Mouse (Mus musculus): ENCODE results near the gene Mdga1.
"Not testable (repeated sequence)": the region's sequence is repeated elsewhere in the genome, so short reads cannot be mapped to it uniquely, and the experiment has no call there.

Gene Mdga1

DNA sequence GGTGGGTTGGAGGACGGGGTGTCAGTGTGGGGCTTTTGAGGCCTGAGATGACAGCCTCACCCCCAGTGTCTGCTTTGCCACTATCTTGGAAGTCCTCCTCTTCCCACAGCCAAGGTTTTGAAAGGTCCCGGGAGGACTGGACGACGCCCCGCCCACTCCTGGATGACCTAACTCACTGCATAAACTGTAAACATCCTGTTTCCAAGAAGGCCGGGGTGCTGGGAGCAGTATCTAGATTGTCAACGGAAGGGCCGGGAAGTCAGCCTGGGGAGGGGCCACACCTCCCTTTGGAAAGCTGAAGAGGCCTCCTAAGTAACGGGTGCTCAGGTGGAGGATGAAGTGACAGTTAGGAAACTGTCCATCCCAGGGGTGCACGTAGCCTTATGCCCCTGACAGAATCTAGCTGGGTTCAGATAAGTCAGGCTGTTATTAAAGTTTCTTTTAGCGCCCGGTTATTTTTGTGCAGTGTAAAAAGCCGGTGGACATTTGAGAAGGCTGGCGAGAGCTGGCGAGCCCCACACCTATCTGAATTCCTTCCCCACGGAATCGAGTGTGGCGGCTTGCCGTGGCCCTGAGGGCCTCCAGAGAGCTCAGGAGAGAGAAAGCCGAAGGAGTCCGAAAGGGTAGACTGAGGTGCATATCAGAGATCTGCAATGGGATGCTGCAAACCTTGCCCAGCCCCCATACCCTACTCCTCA lies 170.3 kb downstream of the Mdga1 start:
- no peak for DNase-seq (ENCODE audit: low spot score in 2 of 2)

DNA sequence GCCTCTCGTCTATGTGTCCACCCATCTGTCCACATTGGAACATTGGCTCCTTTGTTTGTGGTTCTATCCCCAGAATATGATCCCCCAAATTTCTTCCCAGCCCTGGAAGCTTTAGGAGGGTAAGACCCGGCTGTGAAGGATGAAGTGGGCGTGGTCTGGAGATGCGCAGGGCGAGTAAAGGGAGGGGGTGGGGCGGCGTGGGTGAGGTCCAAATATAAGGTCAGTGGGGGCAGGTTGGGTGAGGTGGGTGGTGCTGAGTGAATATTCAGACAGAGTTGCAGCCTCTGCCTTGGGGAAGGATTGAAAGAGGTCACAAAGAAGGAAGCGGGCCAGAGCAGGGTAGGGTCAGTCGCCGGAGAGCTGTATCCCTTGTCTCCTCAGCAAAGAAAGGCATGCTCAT lies 171.7 kb downstream of the Mdga1 start:
- no peak for DNase-seq (ENCODE audit: low spot score in 2 of 2)

DNA sequence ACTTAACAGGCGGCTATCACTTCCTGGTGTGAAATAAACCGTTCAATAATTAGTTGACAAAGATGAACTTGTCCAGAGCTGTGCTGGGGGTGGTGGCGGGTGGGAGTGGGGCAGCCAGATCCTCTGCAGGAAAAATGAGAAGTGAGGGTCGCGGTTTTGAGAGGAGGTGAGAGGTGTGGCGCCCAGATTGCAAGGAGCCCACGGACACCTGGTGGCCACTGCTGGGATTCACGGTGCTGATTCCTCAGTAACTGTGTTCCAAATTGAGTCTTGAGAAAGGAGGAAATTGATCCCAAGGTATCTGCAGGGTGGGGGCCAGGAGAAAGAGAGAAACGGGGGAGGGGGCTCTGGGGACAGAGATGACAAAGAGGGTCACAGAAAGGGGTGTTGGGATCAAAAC lies 173.1 kb downstream of the Mdga1 start:
- no peak for DNase-seq (ENCODE audit: low spot score in 2 of 2)

DNA sequence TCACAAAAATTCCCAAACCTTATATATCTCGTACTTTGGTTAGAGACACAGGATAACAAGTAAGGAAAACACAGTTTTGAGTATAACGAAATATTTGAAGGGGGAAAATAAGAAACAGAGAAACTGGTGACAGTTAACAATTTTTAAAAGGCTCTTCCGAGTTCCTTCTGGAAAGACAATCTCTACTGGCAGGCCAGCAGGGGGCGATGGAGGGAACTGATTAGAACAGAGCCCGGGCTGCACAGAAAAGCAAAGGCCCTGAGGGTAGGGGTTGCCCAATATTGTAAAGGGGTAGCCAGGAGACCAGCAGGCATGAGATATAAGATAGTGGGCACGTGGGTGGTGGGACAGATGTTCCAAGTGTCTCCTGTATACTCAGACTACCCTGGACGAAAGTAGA lies 173.8 kb downstream of the Mdga1 start:
- peak in 1 of 2 experiments; percentile 42 for DNase-seq (ENCODE audit: low spot score in 2 of 2)

DNA sequence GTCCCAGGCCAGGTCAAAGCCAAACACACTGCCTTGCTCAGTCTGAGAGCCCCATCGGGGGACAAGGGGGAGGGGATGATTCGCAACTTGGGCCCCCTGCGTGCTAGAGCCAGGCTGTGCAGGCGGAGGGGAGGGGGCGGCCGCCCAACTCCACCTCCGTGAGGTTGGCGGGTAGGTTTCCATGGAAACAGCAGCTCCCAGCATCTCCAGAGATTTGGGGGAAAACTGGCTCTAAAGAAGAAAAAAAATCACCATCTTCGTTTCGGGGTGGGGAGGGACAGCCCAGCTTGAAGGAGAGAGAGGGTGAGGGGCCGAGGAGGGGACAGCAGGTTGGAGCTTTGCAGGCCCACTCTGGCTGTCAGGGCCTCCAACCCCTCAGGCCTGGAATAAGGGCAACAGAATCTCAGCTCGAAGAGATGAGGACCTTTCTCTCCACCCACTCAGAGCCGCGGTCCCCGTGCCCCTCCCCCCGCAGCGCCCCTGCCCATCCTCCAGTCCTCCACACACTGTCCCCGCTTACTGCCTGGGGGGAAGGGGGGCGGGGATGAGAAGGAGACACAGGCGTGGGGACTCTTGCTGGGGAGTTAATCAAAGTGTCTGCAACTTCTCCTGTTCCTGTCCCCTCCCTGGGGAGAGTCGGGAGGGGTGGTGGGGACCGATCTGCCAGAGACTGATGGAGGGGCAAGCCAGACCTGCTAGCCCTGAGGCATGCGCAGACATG lies 174.7 kb downstream of the Mdga1 start:
- no peak for DNase-seq (ENCODE audit: low spot score in 2 of 2)

DNA sequence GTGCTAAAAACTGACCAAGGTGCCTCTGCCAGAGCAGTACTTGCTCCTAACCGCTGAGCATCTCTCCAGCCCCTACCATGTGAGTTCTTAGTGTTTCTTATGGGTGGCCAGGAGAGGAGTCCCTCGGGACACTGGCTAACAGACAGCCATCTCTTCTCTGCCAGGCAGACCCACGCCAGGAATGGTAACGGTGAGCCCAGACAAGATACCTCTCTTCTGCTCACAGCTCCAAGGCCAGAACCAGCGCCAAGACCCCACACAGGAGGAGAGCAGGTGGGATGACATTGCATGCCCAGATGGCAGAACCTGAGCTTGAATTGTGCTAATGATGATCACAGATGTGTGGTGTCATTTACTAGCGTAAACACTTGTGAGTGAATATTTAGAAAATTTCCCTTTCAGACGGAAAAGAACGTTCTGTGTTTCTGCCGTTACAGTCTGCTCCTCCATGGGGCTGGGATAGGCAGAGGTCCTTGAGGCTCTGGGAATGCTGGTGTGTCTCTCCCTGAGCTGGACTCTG lies 178.3 kb downstream of the Mdga1 start:
- no peak for DNase-seq (ENCODE audit: low spot score in 2 of 2)

DNA sequence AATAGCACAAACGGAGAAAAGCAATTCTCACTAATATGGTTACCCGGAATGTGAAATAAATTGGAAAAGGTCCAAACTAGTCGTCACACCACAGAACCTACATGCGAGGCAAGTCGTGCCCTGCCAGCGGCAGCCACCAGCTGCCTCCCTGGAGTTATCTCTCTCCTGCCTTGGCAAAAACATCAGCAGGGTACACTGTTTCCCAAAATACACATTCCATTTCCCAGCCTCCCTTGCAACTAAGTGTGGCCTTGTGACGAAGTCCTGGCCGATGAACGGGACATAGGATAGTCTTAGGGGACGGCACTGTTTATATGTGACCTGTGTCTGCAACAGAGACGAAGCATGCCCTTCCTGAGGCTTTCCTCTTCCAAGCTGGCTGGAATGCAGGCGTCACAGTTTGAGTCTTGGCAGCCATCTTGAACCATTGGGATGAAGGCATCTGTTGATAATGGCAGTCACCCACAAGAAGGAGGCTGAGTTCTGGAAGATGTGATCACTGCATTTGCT lies 179.6 kb downstream of the Mdga1 start:
- DNase-seq (ENCODE audit: low spot score in 2 of 2) = no peak

DNA sequence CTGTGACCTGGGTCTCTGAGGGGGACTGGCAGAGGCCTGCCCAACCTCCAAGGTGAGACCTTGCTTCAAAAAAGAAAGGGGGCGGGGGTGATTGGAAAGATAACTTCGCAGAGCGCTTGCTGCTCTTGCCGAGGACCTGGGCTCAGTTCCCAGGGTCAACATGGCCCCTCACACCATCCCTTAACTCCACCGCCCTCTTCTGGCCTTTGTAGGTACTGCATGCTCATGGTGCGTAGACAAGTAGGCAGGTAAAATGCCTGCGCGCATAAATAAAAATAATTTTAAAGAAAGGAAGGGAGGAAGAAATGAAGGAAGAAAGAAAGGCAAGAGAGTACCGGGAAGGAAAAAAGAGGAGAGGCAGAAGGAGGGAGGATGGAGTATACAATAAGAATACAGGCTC lies 180.2 kb downstream of the Mdga1 start:
- no peak for DNase-seq (ENCODE audit: low spot score in 2 of 2)

DNA sequence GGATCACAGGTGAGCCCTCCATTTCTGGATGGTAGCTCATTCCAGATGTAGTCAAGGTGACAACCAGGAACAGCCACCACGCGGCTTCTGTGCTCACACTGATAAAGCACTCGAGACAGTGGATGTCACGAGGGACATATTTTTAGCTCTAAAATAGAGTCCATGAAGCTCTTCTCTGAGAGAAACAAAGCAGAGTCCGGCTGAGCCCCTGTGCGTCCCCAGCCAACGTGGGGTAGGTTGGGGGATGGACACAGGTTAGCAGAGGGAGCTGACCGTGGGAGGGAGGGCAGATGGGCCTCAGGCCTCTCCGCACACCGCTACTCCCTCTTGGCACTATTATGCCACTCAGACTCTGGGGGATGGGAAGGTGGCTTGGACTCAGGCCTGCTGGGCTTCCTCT lies 181.3 kb downstream of the Mdga1 start:
- no peak for DNase-seq (ENCODE audit: low spot score in 2 of 2)

DNA sequence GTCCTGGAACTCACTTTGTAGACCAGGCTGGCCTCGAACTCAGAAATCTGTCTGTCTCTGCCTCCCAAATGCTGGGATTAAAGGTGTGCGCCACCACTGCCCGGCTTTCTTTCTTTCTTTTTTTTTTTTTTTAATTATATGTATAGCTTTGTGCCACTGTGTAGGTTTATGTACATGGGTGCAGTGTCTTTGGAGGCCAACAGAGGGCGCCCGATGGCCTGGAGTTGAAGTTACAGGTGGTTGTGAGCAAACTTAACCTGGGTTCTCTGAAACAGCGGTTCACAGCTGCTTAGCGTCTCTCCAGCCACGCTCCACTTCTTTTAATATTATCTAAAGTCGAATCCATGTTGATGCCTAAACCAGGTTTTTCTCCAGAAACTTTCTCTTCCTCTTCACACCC lies 185.1 kb downstream of the Mdga1 start:
- no peak for DNase-seq (ENCODE audit: low spot score in 2 of 2)

DNA sequence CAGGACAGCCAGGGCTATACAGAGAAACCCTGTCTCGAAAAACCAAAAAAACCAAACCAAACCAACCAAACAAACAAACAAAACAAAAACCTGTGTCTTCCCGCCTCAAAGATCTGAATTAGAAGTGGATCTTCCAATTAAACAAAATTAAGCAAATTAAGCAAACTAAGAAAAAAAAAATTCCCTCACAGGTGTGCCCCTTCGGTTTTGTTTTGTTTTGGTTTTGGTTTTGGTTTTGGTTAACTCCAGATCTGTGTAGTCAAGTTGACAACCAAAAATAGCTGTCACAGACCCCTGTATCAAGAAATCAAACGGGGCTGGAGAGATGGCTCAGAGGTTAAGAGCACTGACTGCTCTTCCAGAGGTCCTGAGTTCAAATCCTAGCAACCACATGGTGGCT lies 188.4 kb downstream of the Mdga1 start:
- DNase-seq (ENCODE audit: low spot score in 2 of 2) = not testable (repeated sequence)

DNA sequence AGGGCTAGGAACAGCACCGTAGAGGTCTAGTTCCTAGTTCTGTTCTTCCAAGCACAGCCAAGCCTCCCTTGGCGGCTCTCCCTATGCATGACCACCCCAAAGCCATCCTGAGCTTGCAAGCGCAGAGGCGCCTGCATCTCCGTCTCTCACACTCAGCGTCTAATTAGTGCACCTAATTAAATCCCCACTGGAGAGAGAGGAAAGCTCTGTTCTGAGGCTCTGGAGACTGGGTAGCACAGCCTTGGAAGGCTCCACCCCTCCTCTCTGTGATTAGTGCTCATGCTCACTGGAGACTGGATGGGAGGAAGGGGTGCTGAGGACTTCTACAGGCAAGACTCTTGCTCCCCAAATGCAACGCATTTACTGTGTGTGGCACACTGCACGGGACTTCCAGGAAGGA lies 191.9 kb downstream of the Mdga1 start:
- no peak for DNase-seq (ENCODE audit: low spot score in 2 of 2)
